Mouse (Mus musculus) intestine, embryonic 16.5 days (tissue): ENCODE measurements around the gene Adam1b. TPM values are rescaled to one million over a fixed set of nuclear protein-coding genes. Genes with fewer than 3 reads are reported as not detected.

Experiments
- ATAC-seq: fragments of 200-750 bp; cut with Nextera tagmentation; 2 replicates; pipeline ENCODE4 v1.8.0; 2017; ENCODE audit warnings: moderate TSS enrichment, moderate library complexity
- H3K27ac ChIP-seq: fragments of 300-500 bp; sonication (generic); 2 replicates; pipeline ENCODE4 v1.5.1; 2014; ENCODE audit warnings: mild to moderate bottlenecking, low read length
- H3K27me3 ChIP-seq: fragments of 300-500 bp; sonication (generic); replicated peaks from 2 replicates; pipeline ENCODE4 v1.6.1; 2014; ENCODE audit warnings: low read length, control low read depth, mixed read lengths; ENCODE audit not compliant: control insufficient read depth, insufficient read depth
- H3K36me3 ChIP-seq: fragments of 300-500 bp; sonication (generic); 2 replicates; pipeline ENCODE4 v1.6.1; 2014; ENCODE audit warnings: low read length, control low read depth; ENCODE audit not compliant: control insufficient read depth, insufficient read depth
- H3K4me1 ChIP-seq: fragments of 300-500 bp; sonication (generic); 2 replicates; pipeline ENCODE4 v1.6.1; 2014; ENCODE audit warnings: low read length, control low read depth, mixed read lengths; ENCODE audit not compliant: control insufficient read depth, insufficient read depth
- H3K4me2 ChIP-seq: fragments of 300-500 bp; sonication (generic); 2 replicates; pipeline ENCODE4 v1.6.1; 2014; ENCODE audit warnings: low read depth, low read length, control low read depth
- H3K4me3 ChIP-seq: fragments of 300-500 bp; sonication (generic); 2 replicates; pipeline ENCODE4 v1.5.1; 2014; ENCODE audit warnings: mild to moderate bottlenecking, low read length
- H3K9ac ChIP-seq: fragments of 300-500 bp; sonication (generic); 2 replicates; pipeline ENCODE4 v1.6.1; 2014; ENCODE audit warnings: low read depth, low read length
- H3K9me3 ChIP-seq: fragments of 300-500 bp; sonication (generic); 2 replicates; pipeline ENCODE4 v1.6.1; 2016; ENCODE audit warnings: low read length, control low read depth; ENCODE audit not compliant: control insufficient read depth
- WGBS: fragments of 180-500 bp; shearing (Covaris S2); extraction: QIAGEN DNeasy Blood & Tissue Kit; methylation state at CpG from one replicate; pipeline ENCODE4 v1.1.7; 2014; 5-methylcytosine and 5-hydroxymethylcytosine counted together
- polyA plus RNA-seq: library from polyadenylated mRNA; unstranded; fragments of >200 nt; fragmentation: Nextera tagmentation; extraction: Ambion mirVana; gene quantifications from 2 replicates; pipeline ENCODE4 v1.2.1, GENCODE M21; 2015

The Adam1b gene
- polyA plus RNA-seq, 1 experiment from 2014 or later: not detected

DNA sequence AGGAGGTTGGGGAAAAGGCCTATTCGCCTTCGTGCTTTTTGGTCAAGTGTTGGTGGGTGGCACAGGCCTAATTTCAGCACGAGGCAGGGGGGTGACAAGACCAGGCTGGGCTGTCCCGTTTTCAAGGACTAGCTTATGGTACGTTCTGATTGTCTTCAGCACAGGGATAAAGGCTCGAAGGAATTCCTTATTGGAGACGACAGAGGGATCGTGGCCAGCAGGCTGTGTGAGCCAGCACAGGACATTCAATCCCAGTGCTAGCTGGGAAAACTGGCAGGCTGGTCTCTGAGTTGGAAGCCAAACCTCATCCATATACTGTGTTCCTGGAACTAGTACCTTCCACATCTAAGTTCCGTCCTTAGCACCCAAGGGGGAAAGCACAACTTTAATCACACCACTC is 50.3 kb downstream of the Adam1b start:
- Histone ChIP-seq H3K4me1 (peaks cover 31% of the 10 kb centered on the region), H3K4me2 (peak overlapping the region; percentile 90), H3K9me3 (no peaks in the 10 kb centered on the region), H3K36me3 (peaks cover 8% of the 10 kb centered on the region), H3K27me3 (no peaks in the 10 kb centered on the region), H3K4me3 (peak overlapping the region; percentile 96), H3K27ac (peak overlapping the region; percentile 96), H3K9ac (peak overlapping the region; percentile 99)
- 6% methylated on average over 9 of the region's 9 CpGs for WGBS
- ATAC-seq: peak; percentile 6

DNA sequence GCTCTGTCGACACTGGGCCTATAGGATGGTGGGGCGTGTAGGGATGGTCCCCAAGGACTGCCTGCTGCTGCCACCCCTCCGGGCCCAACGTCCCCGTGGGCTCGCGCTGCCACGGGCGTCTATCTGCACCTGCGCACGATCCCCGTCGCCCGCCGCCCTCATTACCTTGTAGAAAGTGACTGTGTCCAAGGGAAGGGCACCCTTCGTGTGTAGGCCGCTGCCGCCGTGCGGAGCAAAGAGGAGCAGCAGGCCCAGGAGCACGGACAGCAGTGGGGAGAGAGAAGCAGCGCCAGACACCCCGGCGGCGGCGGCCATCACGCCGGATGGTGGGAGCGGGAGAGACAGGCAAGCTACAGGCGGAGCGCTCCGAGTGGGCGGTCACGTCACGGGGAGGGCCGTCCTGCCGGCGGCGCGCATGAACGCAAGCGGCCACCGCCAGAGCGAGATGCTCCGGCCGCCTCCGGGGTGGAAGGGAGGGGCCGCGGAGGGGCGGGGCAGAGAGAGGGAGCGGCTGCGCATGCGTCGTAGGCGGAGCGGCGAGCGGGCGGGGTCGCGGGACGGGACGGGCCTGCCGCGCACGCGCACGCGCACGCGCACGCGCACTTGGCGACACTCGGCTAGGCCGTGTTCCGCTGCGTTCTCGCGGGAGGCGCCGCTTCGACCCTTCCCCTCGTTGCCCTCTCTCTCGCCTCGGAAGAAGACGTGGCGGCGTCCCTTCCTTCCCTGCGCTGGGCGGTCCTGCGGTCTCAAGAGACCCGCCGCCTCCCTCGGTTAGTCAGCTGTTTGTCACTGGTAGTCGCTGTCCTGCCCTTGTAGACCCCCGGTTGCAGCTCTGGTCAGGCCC is 51.0 kb downstream of the Adam1b start, which contains the start of gene Erp29:
Gene Erp29 (minus strand): TSS at position 481 of the 844 bp plus-strand sequence.
- Histone ChIP-seq H3K27ac (peak within 1 kb of the TSS; percentile 96), H3K4me1 (peaks cover 31% of the 10 kb centered on the region), H3K4me2 (peak within 1 kb of the TSS; percentile 90), H3K36me3 (peaks cover 9% of the 10 kb centered on the region), H3K9ac (peak within 1 kb of the TSS; percentile 99), H3K4me3 (peak within 1 kb of the TSS; percentile 96), H3K27me3 (no peaks in the 10 kb centered on the region), H3K9me3 (no peaks in the 10 kb centered on the region)
- WGBS: under 1% methylated on average over 89 of the region's 97 CpGs
- ATAC-seq: peak; percentile 90

DNA sequence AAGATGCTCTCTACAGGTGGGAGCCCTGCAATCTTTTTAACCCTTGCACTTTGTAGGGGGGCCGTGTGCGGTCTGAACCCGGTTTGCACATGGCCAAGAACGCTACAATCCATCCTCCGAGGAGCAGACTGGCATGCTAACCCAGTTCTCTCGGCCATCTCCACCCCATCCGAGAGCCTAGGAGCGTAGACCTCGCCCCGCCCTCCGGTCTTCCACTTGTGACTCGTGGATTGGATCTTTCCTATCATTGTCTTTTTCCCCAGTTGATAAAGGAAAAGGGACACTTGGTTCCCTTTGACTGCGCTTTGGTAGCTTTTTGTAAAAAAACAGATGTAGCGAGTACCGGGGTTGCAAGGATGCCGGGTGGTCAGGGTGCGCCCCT is 51.6 kb downstream of the Adam1b start, which contains the start of gene Tmem116:
Gene Tmem116 (plus strand): TSS at position 250 of the 382 bp plus-strand sequence.
- peak within 1 kb of the TSS; percentile 96 for H3K4me3 ChIP-seq
- peaks cover 9% of the 10 kb centered on the region for H3K36me3 ChIP-seq
- WGBS: under 1% methylated on average over 17 of the region's 17 CpGs
- H3K27ac ChIP-seq: peak within 1 kb of the TSS; percentile 96
- peak within 1 kb of the TSS; percentile 99 for H3K9ac ChIP-seq
- H3K27me3 ChIP-seq: no peaks in the 10 kb centered on the region
- peak within 1 kb of the TSS; percentile 90 for H3K4me2 ChIP-seq
- 0 out of 2 replicates have a peak, but pooled peaks have one; percentile 20 for ATAC-seq
- no peaks in the 10 kb centered on the region for H3K9me3 ChIP-seq
- H3K4me1 ChIP-seq: peaks cover 31% of the 10 kb centered on the region

DNA sequence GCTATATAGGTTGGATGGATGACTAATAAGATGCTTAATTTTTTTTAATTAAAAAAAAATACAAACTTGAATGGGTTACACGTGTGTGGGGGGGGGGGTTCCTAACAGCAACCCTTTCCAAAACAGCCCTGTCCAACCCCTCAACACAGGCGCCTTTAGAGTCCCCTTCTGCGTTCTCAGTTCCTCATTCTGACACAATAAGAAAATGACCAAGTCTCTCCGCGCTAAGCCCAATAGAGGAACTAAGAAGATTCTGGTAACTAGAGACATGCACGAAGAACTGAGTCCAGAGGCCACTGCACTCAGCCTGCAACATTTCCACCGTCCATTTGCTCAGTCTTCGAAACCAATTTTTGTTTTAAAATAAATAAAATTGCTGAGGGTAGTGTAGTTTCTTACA is 52.0 kb downstream of the Adam1b start:
- peak overlapping the region; percentile 96 for H3K4me3 ChIP-seq
- no peak for ATAC-seq
- H3K27ac ChIP-seq: peak overlapping the region; percentile 95
- no peaks in the 10 kb centered on the region for H3K9me3 ChIP-seq
- peak overlapping the region; percentile 87 for H3K4me2 ChIP-seq
- whole genome bisulfite sequencing: 14% methylated on average over 8 of the region's 8 CpGs
- H3K27me3 ChIP-seq: no peaks in the 10 kb centered on the region
- H3K36me3 ChIP-seq: peaks cover 12% of the 10 kb centered on the region
- H3K9ac ChIP-seq: peak overlapping the region; percentile 96
- H3K4me1 ChIP-seq: peaks cover 29% of the 10 kb centered on the region

DNA sequence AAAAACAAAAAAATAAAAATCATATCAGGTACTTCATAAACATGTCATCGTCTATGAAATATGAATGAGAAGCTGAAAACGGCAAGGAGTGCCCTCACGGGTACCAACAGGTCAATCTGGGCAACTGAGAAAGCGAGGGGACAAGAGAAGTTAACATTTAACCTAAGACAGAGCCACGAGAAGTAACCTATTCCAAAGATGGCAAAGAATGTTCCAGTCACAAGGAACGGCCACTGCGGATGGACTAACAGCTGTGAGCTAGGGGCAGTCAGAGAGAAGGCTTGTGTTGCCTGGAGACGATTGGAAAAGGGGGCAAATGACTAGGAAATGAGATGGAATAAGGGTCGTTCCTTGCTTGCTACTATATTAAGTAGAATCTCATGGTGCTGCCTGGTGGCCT is 52.8 kb downstream of the Adam1b start:
- Histone ChIP-seq H3K4me2 (no peak overlapping the region), H3K4me1 (peaks cover 24% of the 10 kb centered on the region), H3K27me3 (no peaks in the 10 kb centered on the region), H3K4me3 (no peak overlapping the region), H3K27ac (no peak overlapping the region), H3K9ac (peak overlapping the region; percentile 23; the same call in 1 of the 2 replicates), H3K36me3 (peaks cover 12% of the 10 kb centered on the region), H3K9me3 (no peaks in the 10 kb centered on the region)
- no peak for ATAC-seq
- 65% methylated on average over 9 of the region's 9 CpGs for WGBS

Other genes with a start within 250 kb of the Adam1b start
- gene Trafd1, start 117.8 kb downstream of the Adam1b start, polyA plus RNA-seq: 56.9 and 57.2 TPM in 2 replicates
- gene Naa25, start 105.5 kb downstream of the Adam1b start, polyA plus RNA-seq: 45.9 and 48.3 TPM in 2 replicates
- gene Tmem116, start 51.5 kb downstream of the Adam1b start, polyA plus RNA-seq: 4.2 and 4.4 TPM in 2 replicates
- 183 and 202 TPM in 2 replicates for gene Erp29, start 50.9 kb downstream of the Adam1b start, polyA plus RNA-seq
- gene Adam1a, start 42.0 kb upstream of the Adam1b start, polyA plus RNA-seq: 0.81 and 1.0 TPM in 2 replicates
- gene Gm42878, start 42.0 kb upstream of the Adam1b start, polyA plus RNA-seq: not detected in 2 replicates
- 47.3 and 48.0 TPM in 2 replicates for gene Mapkapk5, start 42.5 kb upstream of the Adam1b start, polyA plus RNA-seq
- 236 TPM in 2 replicates for gene Aldh2, start 90.4 kb upstream of the Adam1b start, polyA plus RNA-seq
- 4.5 and 5.3 TPM in 2 replicates for gene Acad12, start 115.5 kb upstream of the Adam1b start, polyA plus RNA-seq
- 7.8 and 9.7 TPM in 2 replicates for gene Acad10, start 157.1 kb upstream of the Adam1b start, polyA plus RNA-seq
- 26.4 and 30.4 TPM in 2 replicates for gene Brap, start 157.1 kb upstream of the Adam1b start, polyA plus RNA-seq
- gene Atxn2, start 207.9 kb upstream of the Adam1b start, polyA plus RNA-seq: 27.9 and 30.7 TPM in 2 replicates